Mouse (Mus musculus): ENCODE data around the gene Ctnnb1. TPM values are rescaled to one million over a fixed set of nuclear protein-coding genes. Genes with fewer than 3 reads are reported as not detected.

Gene Ctnnb1
- polyA plus RNA-seq, 1 experiment = 230 TPM

GRCm38 (mm10) chr9:120919130-120919529, 9.9 kb upstream of the Ctnnb1 start:
- Histone ChIP-seq H3K4me1 (ENCODE audit: control insufficient read depth, insufficient read depth, insufficient read length, low read length) (peaks cover 14% of the 10 kb centered on the region), H3K36me3 (ENCODE audit: control insufficient read depth, insufficient read depth, low read length) (no peaks in the 10 kb centered on the region), H3K27me3 (ENCODE audit: control insufficient read depth, insufficient read depth, low read length) (no peaks in the 10 kb centered on the region), H3K4me3 (ENCODE audit: low read depth, low read length) (no peak overlapping the region), H3K27ac (ENCODE audit: insufficient read depth, low read depth, low read length) (0 out of 2 replicates have a peak overlapping the region, but pooled peaks have one; percentile 6)
- TF ChIP-seq POLR2A (IDR thresholded peaks at IDR 0.05; ENCODE audit: low read depth, low read length) (no peak; the same call in 1 of the 2 replicates), CTCF (IDR thresholded peaks at IDR 0.05; ENCODE audit: extremely low read depth, insufficient read length, insufficient replicate concordance, low read depth, low read length) (no peak)
- 34% methylated on average over 5 of the region's 5 CpGs for WGBS

DNA sequence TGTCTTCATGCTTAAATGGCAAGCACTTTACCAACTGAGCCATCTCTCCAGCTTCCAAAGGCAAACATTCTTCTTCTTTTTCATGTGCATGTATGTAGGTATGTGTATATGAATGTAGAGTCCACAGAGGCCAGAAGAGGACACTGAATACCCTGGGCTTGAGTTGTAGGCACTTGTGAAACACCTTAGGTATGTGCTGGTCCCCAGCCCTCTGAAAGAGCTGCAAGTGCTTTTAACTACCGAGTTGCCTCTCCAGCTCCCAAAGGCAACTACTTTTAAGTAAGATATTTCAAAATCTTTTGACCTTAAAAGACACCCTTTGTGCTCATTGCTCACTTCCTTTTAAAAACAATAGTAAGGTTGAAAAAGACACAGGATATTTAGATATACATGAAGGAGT, 2.9 kb upstream of the Ctnnb1 start:
- 63% methylated on average over 1 of the region's 1 CpGs for WGBS
- Histone ChIP-seq H3K27ac (ENCODE audit: insufficient read depth, low read depth, low read length) (no peak overlapping the region), H3K36me3 (ENCODE audit: control insufficient read depth, insufficient read depth, low read length) (no peaks in the 10 kb centered on the region), H3K4me3 (ENCODE audit: low read depth, low read length) (no peak overlapping the region), H3K27me3 (ENCODE audit: control insufficient read depth, insufficient read depth, low read length) (no peaks in the 10 kb centered on the region), H3K4me1 (ENCODE audit: control insufficient read depth, insufficient read depth, insufficient read length, low read length) (no peaks in the 10 kb centered on the region)
- TF ChIP-seq CTCF (IDR thresholded peaks at IDR 0.05; ENCODE audit: extremely low read depth, insufficient read length, insufficient replicate concordance, low read depth, low read length) (no peak), POLR2A (IDR thresholded peaks at IDR 0.05; ENCODE audit: low read depth, low read length) (no peak)

- no peaks in the 10 kb centered on the region for H3K36me3 ChIP-seq (ENCODE audit: control insufficient read depth, insufficient read depth, low read length)
- no peaks in the 10 kb centered on the region for H3K4me1 ChIP-seq (ENCODE audit: control insufficient read depth, insufficient read depth, insufficient read length, low read length)
- H3K4me3 ChIP-seq (ENCODE audit: low read depth, low read length) = no peak overlapping the region
- WGBS = 41% methylated on average over 9 of the region's 9 CpGs
- no peak for TF ChIP-seq POLR2A (IDR thresholded peaks at IDR 0.05; ENCODE audit: low read depth, low read length)
- TF ChIP-seq CTCF (IDR thresholded peaks at IDR 0.05; ENCODE audit: extremely low read depth, insufficient read length, insufficient replicate concordance, low read depth, low read length) = no peak
- no peaks in the 10 kb centered on the region for H3K27me3 ChIP-seq (ENCODE audit: control insufficient read depth, insufficient read depth, low read length)
- no peak overlapping the region for H3K27ac ChIP-seq (ENCODE audit: insufficient read depth, low read depth, low read length)
These were observed 1.9 kb upstream of the Ctnnb1 start for GRCm38 (mm10) chr9:120926939-120927606.

DNA sequence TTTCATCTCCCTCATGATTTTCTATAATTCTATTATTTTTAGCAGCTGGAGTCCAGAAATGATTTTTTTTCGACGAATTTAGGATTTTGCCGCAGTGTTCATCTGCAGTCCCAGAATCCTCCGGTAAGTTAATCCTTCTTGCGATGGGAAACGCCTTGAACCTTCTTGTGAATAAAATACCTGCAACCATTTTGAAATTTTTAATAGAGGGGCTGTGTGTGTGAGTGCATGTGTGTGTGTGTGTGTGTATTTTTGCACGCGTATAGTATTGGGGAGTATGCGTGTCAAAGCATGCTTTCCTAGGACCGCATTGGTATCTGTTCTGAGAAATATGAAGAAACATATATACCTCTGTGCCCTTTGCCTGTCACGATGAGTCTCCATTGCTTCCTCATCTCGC, 1.0 kb downstream of the Ctnnb1 start:
- 96% methylated on average over 12 of the region's 12 CpGs for WGBS
- no peak for TF ChIP-seq POLR2A (IDR thresholded peaks at IDR 0.05; ENCODE audit: low read depth, low read length)
- TF ChIP-seq CTCF (IDR thresholded peaks at IDR 0.05; ENCODE audit: extremely low read depth, insufficient read length, insufficient replicate concordance, low read depth, low read length) = no peak
- no peak overlapping the region for H3K4me3 ChIP-seq (ENCODE audit: low read depth, low read length)
- no peaks in the 10 kb centered on the region for H3K36me3 ChIP-seq (ENCODE audit: control insufficient read depth, insufficient read depth, low read length)
- no peaks in the 10 kb centered on the region for H3K27me3 ChIP-seq (ENCODE audit: control insufficient read depth, insufficient read depth, low read length)
- peaks cover 4% of the 10 kb centered on the region for H3K4me1 ChIP-seq (ENCODE audit: control insufficient read depth, insufficient read depth, insufficient read length, low read length)
- H3K27ac ChIP-seq (ENCODE audit: insufficient read depth, low read depth, low read length) = no peak overlapping the region

DNA sequence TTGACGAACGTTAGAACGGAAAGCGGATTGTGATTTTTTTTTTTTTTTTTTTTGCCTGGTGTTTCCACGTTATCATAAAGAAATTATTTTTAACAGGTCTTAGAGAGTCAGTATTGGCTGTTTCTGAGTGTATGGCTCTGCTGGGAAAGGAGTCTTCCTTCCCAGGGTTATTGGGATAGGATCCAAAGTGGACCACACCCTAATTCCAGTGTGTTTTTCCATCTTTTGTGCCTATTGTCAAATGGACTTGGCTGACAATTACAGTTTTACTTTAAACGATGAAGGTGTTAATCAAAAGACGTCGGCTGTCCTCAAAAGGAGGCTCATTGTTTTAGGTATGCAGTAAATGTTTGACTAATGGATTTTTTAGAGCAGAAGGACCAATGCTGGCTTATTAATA, 1.8 kb downstream of the Ctnnb1 start:
- Histone ChIP-seq H3K4me3 (ENCODE audit: low read depth, low read length) (no peak overlapping the region), H3K27me3 (ENCODE audit: control insufficient read depth, insufficient read depth, low read length) (no peaks in the 10 kb centered on the region), H3K4me1 (ENCODE audit: control insufficient read depth, insufficient read depth, insufficient read length, low read length) (peaks cover 7% of the 10 kb centered on the region), H3K36me3 (ENCODE audit: control insufficient read depth, insufficient read depth, low read length) (no peaks in the 10 kb centered on the region), H3K27ac (ENCODE audit: insufficient read depth, low read depth, low read length) (no peak overlapping the region)
- TF ChIP-seq CTCF (IDR thresholded peaks at IDR 0.05; ENCODE audit: extremely low read depth, insufficient read length, insufficient replicate concordance, low read depth, low read length) (no peak), POLR2A (IDR thresholded peaks at IDR 0.05; ENCODE audit: low read depth, low read length) (no peak)
- WGBS = 67% methylated on average over 8 of the region's 8 CpGs

DNA sequence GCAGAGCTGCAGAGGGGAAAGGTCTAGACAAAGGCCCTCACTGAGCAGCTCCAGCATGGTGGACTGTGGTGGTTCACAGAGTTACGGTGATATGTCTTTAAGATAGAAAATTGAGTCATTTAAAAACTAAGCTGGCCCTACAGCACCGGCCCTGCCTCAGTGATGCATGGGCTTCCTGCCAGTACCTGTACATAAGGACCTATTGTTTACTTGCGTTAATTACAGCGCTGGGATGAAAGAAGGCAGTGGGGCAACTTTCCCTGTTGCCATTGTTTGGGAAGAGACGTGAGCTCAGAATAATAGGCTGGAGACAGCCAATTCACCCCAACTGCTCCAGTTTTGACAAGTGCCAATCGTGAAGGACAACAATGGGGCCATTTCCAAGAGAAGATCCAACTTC, 3.4 kb downstream of the Ctnnb1 start:
- no peaks in the 10 kb centered on the region for H3K27me3 ChIP-seq (ENCODE audit: control insufficient read depth, insufficient read depth, low read length)
- no peak overlapping the region for H3K4me3 ChIP-seq (ENCODE audit: low read depth, low read length)
- no peak overlapping the region for H3K27ac ChIP-seq (ENCODE audit: insufficient read depth, low read depth, low read length)
- 37% methylated on average over 6 of the region's 6 CpGs for WGBS
- H3K4me1 ChIP-seq (ENCODE audit: control insufficient read depth, insufficient read depth, insufficient read length, low read length) = peaks cover 12% of the 10 kb centered on the region
- TF ChIP-seq POLR2A (IDR thresholded peaks at IDR 0.05; ENCODE audit: low read depth, low read length) (no peak), CTCF (IDR thresholded peaks at IDR 0.05; ENCODE audit: extremely low read depth, insufficient read length, insufficient replicate concordance, low read depth, low read length) (no peak)
- peaks cover 1% of the 10 kb centered on the region; the same call in 1 of the 2 replicates for H3K36me3 ChIP-seq (ENCODE audit: control insufficient read depth, insufficient read depth, low read length)

GRCm38 (mm10) chr9:120932797-120933586, 4.0 kb downstream of the Ctnnb1 start:
- H3K4me3 ChIP-seq (ENCODE audit: low read depth, low read length) = peak overlapping the region; percentile 99
- peaks cover 17% of the 10 kb centered on the region for H3K4me1 ChIP-seq (ENCODE audit: control insufficient read depth, insufficient read depth, insufficient read length, low read length)
- no peaks in the 10 kb centered on the region for H3K27me3 ChIP-seq (ENCODE audit: control insufficient read depth, insufficient read depth, low read length)
- peaks cover 7% of the 10 kb centered on the region; the same call in 1 of the 2 replicates for H3K36me3 ChIP-seq (ENCODE audit: control insufficient read depth, insufficient read depth, low read length)
- H3K27ac ChIP-seq (ENCODE audit: insufficient read depth, low read depth, low read length) = peak overlapping the region; percentile 85
- TF ChIP-seq CTCF (IDR thresholded peaks at IDR 0.05; ENCODE audit: extremely low read depth, insufficient read length, insufficient replicate concordance, low read depth, low read length) = no peak
- TF ChIP-seq POLR2A (IDR thresholded peaks at IDR 0.05; ENCODE audit: low read depth, low read length) = peak; percentile 99
- 5% methylated on average over 77 of the region's 78 CpGs for WGBS
